Mouse (Mus musculus): ENCODE results near the gene Gm20388. TPM values are rescaled to one million over a fixed set of nuclear protein-coding genes. Genes with fewer than 3 reads are reported as not detected.

The Gm20388 gene
- total and polyA plus RNA-seq, 3 experiments, result 0.02 to 0.05 TPM; not detected in 1

GRCm38 (mm10) chr8:121480411-121481031 lies 1569.9 kb downstream of the Gm20388 start:
- TF ChIP-seq CTCF (IDR thresholded peaks at IDR 0.05; ENCODE audit: low read depth, low read length) (no peak), TAL1 (conservative IDR thresholded peaks at IDR 0.05; ENCODE audit: low read depth, low read length) (no peak), GATA2 (IDR thresholded peaks at IDR 0.05; ENCODE audit: borderline replicate concordance, low read depth, low read length) (no peak), POLR2AphosphoS5 (IDR thresholded peaks at IDR 0.05; ENCODE audit: insufficient replicate concordance, low read depth, low read length) (no peak), GATA1 (IDR thresholded peaks at IDR 0.05; ENCODE audit: borderline replicate concordance, low read length) (no peak)
- H3K36me3 ChIP-seq (replicated peaks), result no peaks in the 10 kb centered on the region
- no peaks in the 10 kb centered on the region for H3K4me1 ChIP-seq (ENCODE audit: insufficient read depth, low read depth, low read length)
- ATAC-seq (ENCODE audit: extremely low read depth, insufficient number of reproducible peaks, low FRiP score, poor library complexity, severe bottlenecking), result no peak
- no peak for DNase-seq (ENCODE audit: low spot score)
- no peaks in the 10 kb centered on the region for H3K27me3 ChIP-seq (ENCODE audit: insufficient read depth, low read length)
- peaks cover 91% of the 10 kb centered on the region for H3K9me3 ChIP-seq (replicated peaks)
- H3K4me3 ChIP-seq (ENCODE audit: low read depth, low read length), result no peak overlapping the region

- no peaks in the 10 kb centered on the region for H3K36me3 ChIP-seq (replicated peaks)
- no peaks in the 10 kb centered on the region for H3K4me1 ChIP-seq (ENCODE audit: insufficient read depth, low read depth, low read length)
- H3K4me3 ChIP-seq (ENCODE audit: low read depth, low read length), result no peak overlapping the region
- ATAC-seq (ENCODE audit: extremely low read depth, insufficient number of reproducible peaks, low FRiP score, poor library complexity, severe bottlenecking) (no peak), DNase-seq (ENCODE audit: low spot score) (no peak)
- peaks cover 86% of the 10 kb centered on the region for H3K9me3 ChIP-seq (replicated peaks)
- TF ChIP-seq TAL1 (conservative IDR thresholded peaks at IDR 0.05; ENCODE audit: low read depth, low read length) (no peak), GATA2 (IDR thresholded peaks at IDR 0.05; ENCODE audit: borderline replicate concordance, low read depth, low read length) (no peak), CTCF (IDR thresholded peaks at IDR 0.05; ENCODE audit: low read depth, low read length) (no peak), GATA1 (IDR thresholded peaks at IDR 0.05; ENCODE audit: borderline replicate concordance, low read length) (no peak), POLR2AphosphoS5 (IDR thresholded peaks at IDR 0.05; ENCODE audit: insufficient replicate concordance, low read depth, low read length) (no peak)
- H3K27me3 ChIP-seq (ENCODE audit: insufficient read depth, low read length), result no peaks in the 10 kb centered on the region
Observed at GRCm38 (mm10) chr8:121484072-121484782, 1573.6 kb downstream of the Gm20388 start.

DNA sequence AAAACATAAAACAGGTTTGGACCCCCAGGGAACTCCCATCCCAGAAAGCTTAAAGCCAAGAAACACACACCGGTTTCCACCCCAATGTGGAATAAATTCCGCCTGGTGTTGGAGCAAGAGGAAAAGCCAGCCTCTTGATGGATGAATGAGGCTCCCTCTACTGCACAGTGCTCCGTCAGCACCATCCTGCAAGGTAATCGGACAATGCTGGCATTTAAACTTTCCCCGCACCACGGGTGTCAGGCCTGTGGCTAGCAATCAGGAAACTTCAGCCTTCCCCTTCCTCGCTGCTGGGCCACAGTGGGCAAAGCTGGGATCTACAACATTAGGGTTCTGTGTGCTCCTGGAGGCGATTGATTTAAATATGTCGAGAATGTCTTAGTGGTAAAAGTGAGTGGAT lies 1581.0 kb downstream of the Gm20388 start:
- no peak for TF ChIP-seq TAL1 (conservative IDR thresholded peaks at IDR 0.05; ENCODE audit: low read depth, low read length)
- no peak for TF ChIP-seq POLR2AphosphoS5 (IDR thresholded peaks at IDR 0.05; ENCODE audit: insufficient replicate concordance, low read depth, low read length)
- TF ChIP-seq GATA1 (IDR thresholded peaks at IDR 0.05; ENCODE audit: borderline replicate concordance, low read length), result no peak
- TF ChIP-seq GATA2 (IDR thresholded peaks at IDR 0.05; ENCODE audit: borderline replicate concordance, low read depth, low read length), result no peak
- TF ChIP-seq CTCF (IDR thresholded peaks at IDR 0.05; ENCODE audit: low read depth, low read length), result no peak
- Histone ChIP-seq H3K36me3 (replicated peaks) (no peaks in the 10 kb centered on the region), H3K9me3 (replicated peaks) (peaks cover 61% of the 10 kb centered on the region), H3K4me3 (ENCODE audit: low read depth, low read length) (no peak overlapping the region), H3K27me3 (ENCODE audit: insufficient read depth, low read length) (no peaks in the 10 kb centered on the region), H3K4me1 (ENCODE audit: insufficient read depth, low read depth, low read length) (no peaks in the 10 kb centered on the region)
- DNase-seq (ENCODE audit: low spot score) (no peak), ATAC-seq (ENCODE audit: extremely low read depth, insufficient number of reproducible peaks, low FRiP score, poor library complexity, severe bottlenecking) (no peak)

DNA sequence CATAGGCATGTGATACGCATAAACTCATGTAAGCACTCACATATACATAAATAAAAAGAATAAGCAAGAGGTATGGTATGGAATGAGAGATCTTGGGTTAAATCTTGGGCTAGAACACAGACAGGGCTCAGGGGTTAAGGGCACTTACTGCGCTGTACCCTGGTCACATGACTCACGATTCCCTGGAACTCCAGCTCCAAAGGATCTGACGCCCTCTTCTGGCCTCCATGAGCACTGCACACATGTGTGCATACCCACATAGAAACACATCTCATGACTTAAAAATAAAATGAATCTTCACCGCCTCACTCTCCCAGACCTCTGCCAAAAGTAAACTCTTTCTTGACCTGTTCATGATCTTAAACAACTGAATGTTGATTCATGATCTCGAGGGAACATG lies 1587.0 kb downstream of the Gm20388 start:
- Histone ChIP-seq H3K27me3 (ENCODE audit: insufficient read depth, low read length) (peaks cover 2% of the 10 kb centered on the region; the same call in 1 of the 2 replicates), H3K4me3 (ENCODE audit: low read depth, low read length) (no peak overlapping the region), H3K36me3 (replicated peaks) (no peaks in the 10 kb centered on the region), H3K9me3 (replicated peaks) (peaks cover 71% of the 10 kb centered on the region), H3K4me1 (ENCODE audit: insufficient read depth, low read depth, low read length) (no peaks in the 10 kb centered on the region)
- no peak for ATAC-seq (ENCODE audit: extremely low read depth, insufficient number of reproducible peaks, low FRiP score, poor library complexity, severe bottlenecking)
- TF ChIP-seq GATA2 (IDR thresholded peaks at IDR 0.05; ENCODE audit: borderline replicate concordance, low read depth, low read length) (no peak), CTCF (IDR thresholded peaks at IDR 0.05; ENCODE audit: low read depth, low read length) (no peak), GATA1 (IDR thresholded peaks at IDR 0.05; ENCODE audit: borderline replicate concordance, low read length) (no peak), POLR2AphosphoS5 (IDR thresholded peaks at IDR 0.05; ENCODE audit: insufficient replicate concordance, low read depth, low read length) (no peak), TAL1 (conservative IDR thresholded peaks at IDR 0.05; ENCODE audit: low read depth, low read length) (no peak)
- no peak for DNase-seq (ENCODE audit: low spot score)

- no peaks in the 10 kb centered on the region for H3K36me3 ChIP-seq (replicated peaks)
- ATAC-seq (ENCODE audit: extremely low read depth, insufficient number of reproducible peaks, low FRiP score, poor library complexity, severe bottlenecking) (no peak), DNase-seq (ENCODE audit: low spot score) (no peak)
- no peaks in the 10 kb centered on the region for H3K4me1 ChIP-seq (ENCODE audit: insufficient read depth, low read depth, low read length)
- no peak for TF ChIP-seq CTCF (IDR thresholded peaks at IDR 0.05; ENCODE audit: low read depth, low read length)
- TF ChIP-seq GATA2 (IDR thresholded peaks at IDR 0.05; ENCODE audit: borderline replicate concordance, low read depth, low read length), result no peak
- no peak for TF ChIP-seq TAL1 (conservative IDR thresholded peaks at IDR 0.05; ENCODE audit: low read depth, low read length)
- TF ChIP-seq GATA1 (IDR thresholded peaks at IDR 0.05; ENCODE audit: borderline replicate concordance, low read length), result no peak
- H3K4me3 ChIP-seq (ENCODE audit: low read depth, low read length), result no peak overlapping the region
- no peaks in the 10 kb centered on the region; the same call in 1 of the 2 replicates for H3K27me3 ChIP-seq (ENCODE audit: insufficient read depth, low read length)
- H3K9me3 ChIP-seq (replicated peaks), result peaks cover 77% of the 10 kb centered on the region
Observed at GRCm38 (mm10) chr8:121511751-121512150, 1601.1 kb downstream of the Gm20388 start.

- no peak overlapping the region for H3K4me3 ChIP-seq (ENCODE audit: low read depth, low read length)
- DNase-seq (ENCODE audit: low spot score), result no peak
- no peaks in the 10 kb centered on the region; the same call in 1 of the 2 replicates for H3K27me3 ChIP-seq (ENCODE audit: insufficient read depth, low read length)
- 0 out of 2 replicates have a peak, but pooled peaks have one; percentile 6 for TF ChIP-seq CTCF (IDR thresholded peaks at IDR 0.05; ENCODE audit: low read depth, low read length)
- TF ChIP-seq TAL1 (conservative IDR thresholded peaks at IDR 0.05; ENCODE audit: low read depth, low read length), result no peak
- H3K4me1 ChIP-seq (ENCODE audit: insufficient read depth, low read depth, low read length), result no peaks in the 10 kb centered on the region
- ATAC-seq (ENCODE audit: extremely low read depth, insufficient number of reproducible peaks, low FRiP score, poor library complexity, severe bottlenecking), result no peak
- H3K36me3 ChIP-seq (replicated peaks), result no peaks in the 10 kb centered on the region
- H3K9me3 ChIP-seq (replicated peaks), result peaks cover 72% of the 10 kb centered on the region
Observed at GRCm38 (mm10) chr8:121513429-121513828, 1602.8 kb downstream of the Gm20388 start.

All from G1E (cell line).